Mouse (Mus musculus): ENCODE data around the gene Tceal3. TPM values are rescaled to one million over a fixed set of nuclear protein-coding genes. Genes with fewer than 3 reads are reported as not detected.
"Not testable (repeated sequence)": the region's sequence is repeated elsewhere in the genome, so short reads cannot be mapped to it uniquely, and the experiment has no call there.

Tceal3 gene
- polyA plus RNA-seq, 2 experiments: 27.3 to 70.1 TPM

DNA sequence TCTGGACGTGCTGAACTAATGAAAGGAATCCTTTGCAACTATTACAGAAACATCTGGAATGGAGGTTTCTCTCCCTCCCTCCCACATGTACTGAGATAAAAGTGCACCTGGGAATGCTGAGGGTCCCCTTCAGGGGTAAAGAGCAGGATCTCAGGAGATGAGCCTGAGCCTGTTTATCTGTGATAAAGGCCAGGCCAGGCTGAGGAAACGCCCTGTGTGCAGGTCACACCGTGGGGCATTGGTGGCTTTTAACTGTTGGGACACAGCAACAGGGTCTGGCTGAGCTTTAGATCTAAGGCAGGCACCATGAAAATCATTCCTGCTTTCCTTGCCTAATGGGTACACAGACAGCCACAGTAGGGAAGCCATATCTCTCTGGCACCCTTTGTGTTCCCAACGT, 35.3 kb downstream of the Tceal3 start:
- no peak overlapping the region for H3K4me2 ChIP-seq (replicated peaks; ENCODE audit: low read depth, low read length, severe bottlenecking)
- H3K27me3 ChIP-seq (ENCODE audit: control insufficient read depth, insufficient read depth, low read length): no peaks in the 10 kb centered on the region
- H3K9ac ChIP-seq (ENCODE audit: low read depth, low read length, severe bottlenecking): no peak overlapping the region
- no peaks in the 10 kb centered on the region for H3K9me3 ChIP-seq (ENCODE audit: control insufficient read depth, low read length)
- 49% methylated on average over 4 of the region's 4 CpGs for WGBS
- H3K36me3 ChIP-seq (ENCODE audit: control insufficient read depth, insufficient read depth, low read length): no peaks in the 10 kb centered on the region
- no peak overlapping the region for H3K27ac ChIP-seq (replicated peaks; ENCODE audit: low read depth, low read length)
- no peaks in the 10 kb centered on the region for H3K4me1 ChIP-seq (ENCODE audit: control insufficient read depth, insufficient read depth, low read length)
- no peak overlapping the region for H3K4me3 ChIP-seq (replicated peaks; ENCODE audit: low read length)
- DNase-seq (ENCODE audit: low spot score) (no peak), ATAC-seq (ENCODE audit: low FRiP score, low read depth) (no peak)
- TF ChIP-seq POLR2A (IDR thresholded peaks at IDR 0.05; ENCODE audit: borderline replicate concordance, extremely low read depth, insufficient read depth, insufficient read length): no peak

DNA sequence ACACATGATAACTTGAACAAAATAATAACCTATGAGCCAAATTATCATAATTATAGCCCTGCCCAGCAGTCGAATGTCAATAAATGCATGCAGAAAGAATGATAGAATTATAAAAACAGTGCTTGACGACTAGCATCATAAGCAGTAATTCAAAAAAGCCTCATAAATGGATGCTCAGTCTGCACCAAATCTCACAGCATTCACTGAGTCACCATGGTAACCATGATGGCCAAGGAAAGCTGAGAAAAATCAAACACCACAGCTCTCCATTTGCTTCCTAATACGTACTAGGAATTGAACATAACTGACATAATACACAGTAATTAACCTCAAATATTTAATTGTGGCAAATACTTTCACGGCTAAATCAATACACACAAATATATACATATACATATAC, 44.5 kb downstream of the Tceal3 start:
- Histone ChIP-seq H3K4me2 (replicated peaks; ENCODE audit: low read depth, low read length, severe bottlenecking) (no peak overlapping the region), H3K9me3 (ENCODE audit: control insufficient read depth, low read length) (no peaks in the 10 kb centered on the region), H3K27ac (replicated peaks; ENCODE audit: low read depth, low read length) (no peak overlapping the region), H3K27me3 (ENCODE audit: control insufficient read depth, insufficient read depth, low read length) (no peaks in the 10 kb centered on the region), H3K9ac (ENCODE audit: low read depth, low read length, severe bottlenecking) (no peak overlapping the region), H3K4me3 (replicated peaks; ENCODE audit: low read length) (no peak overlapping the region), H3K36me3 (ENCODE audit: control insufficient read depth, insufficient read depth, low read length) (no peaks in the 10 kb centered on the region), H3K4me1 (ENCODE audit: control insufficient read depth, insufficient read depth, low read length) (no peaks in the 10 kb centered on the region)
- 71% methylated on average over 4 of the region's 4 CpGs for WGBS
- ATAC-seq (ENCODE audit: low FRiP score, low read depth) (no peak), DNase-seq (ENCODE audit: low spot score) (no peak)
- TF ChIP-seq POLR2A (IDR thresholded peaks at IDR 0.05; ENCODE audit: borderline replicate concordance, extremely low read depth, insufficient read depth, insufficient read length): no peak

GRCm38 (mm10) chrX:136639754-136640153, 49.1 kb downstream of the Tceal3 start:
- no peak overlapping the region for H3K4me3 ChIP-seq (replicated peaks; ENCODE audit: low read length)
- H3K27me3 ChIP-seq (ENCODE audit: control insufficient read depth, insufficient read depth, low read length): no peaks in the 10 kb centered on the region
- no peaks in the 10 kb centered on the region for H3K4me1 ChIP-seq (ENCODE audit: control insufficient read depth, insufficient read depth, low read length)
- no peak for DNase-seq (ENCODE audit: low spot score)
- H3K9me3 ChIP-seq (ENCODE audit: control insufficient read depth, low read length): no peaks in the 10 kb centered on the region
- ATAC-seq (ENCODE audit: low FRiP score, low read depth): no peak
- H3K4me2 ChIP-seq (replicated peaks; ENCODE audit: low read depth, low read length, severe bottlenecking): no peak overlapping the region
- no peak overlapping the region for H3K27ac ChIP-seq (replicated peaks; ENCODE audit: low read depth, low read length)
- no peak overlapping the region for H3K9ac ChIP-seq (ENCODE audit: low read depth, low read length, severe bottlenecking)
- TF ChIP-seq POLR2A (IDR thresholded peaks at IDR 0.05; ENCODE audit: borderline replicate concordance, extremely low read depth, insufficient read depth, insufficient read length): no peak
- 50% methylated on average over 5 of the region's 6 CpGs for WGBS
- no peaks in the 10 kb centered on the region for H3K36me3 ChIP-seq (ENCODE audit: control insufficient read depth, insufficient read depth, low read length)

DNA sequence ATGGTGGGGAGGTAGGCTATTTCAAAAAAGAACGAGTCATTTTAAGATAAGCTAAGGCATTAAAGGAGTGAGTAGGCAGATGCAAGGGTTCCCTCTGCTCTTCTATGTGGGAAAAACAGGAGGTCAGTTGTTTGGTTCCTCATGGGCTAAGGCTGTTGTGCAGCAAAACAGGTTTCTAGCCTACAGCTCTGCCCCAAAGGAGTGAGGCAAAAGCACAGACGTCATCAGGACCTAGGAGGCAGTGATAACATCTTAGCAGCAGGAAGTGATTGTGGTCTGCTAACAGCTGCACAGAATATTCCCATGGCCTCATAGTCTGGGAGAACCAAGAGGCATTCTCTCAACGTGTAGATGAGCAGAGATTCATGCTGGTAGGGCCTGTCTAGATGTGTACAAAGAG, 55.2 kb downstream of the Tceal3 start:
- H3K36me3 ChIP-seq (ENCODE audit: control insufficient read depth, insufficient read depth, low read length); H3K27ac ChIP-seq (replicated peaks; ENCODE audit: low read depth, low read length); DNase-seq (ENCODE audit: low spot score); H3K9me3 ChIP-seq (ENCODE audit: control insufficient read depth, low read length); ATAC-seq (ENCODE audit: low FRiP score, low read depth); H3K4me1 ChIP-seq (ENCODE audit: control insufficient read depth, insufficient read depth, low read length); H3K4me3 ChIP-seq (replicated peaks; ENCODE audit: low read length); H3K27me3 ChIP-seq (ENCODE audit: control insufficient read depth, insufficient read depth, low read length); H3K4me2 ChIP-seq (replicated peaks; ENCODE audit: low read depth, low read length, severe bottlenecking); H3K9ac ChIP-seq (ENCODE audit: low read depth, low read length, severe bottlenecking): not testable (repeated sequence)
- WGBS: 42% methylated on average over 3 of the region's 3 CpGs

DNA sequence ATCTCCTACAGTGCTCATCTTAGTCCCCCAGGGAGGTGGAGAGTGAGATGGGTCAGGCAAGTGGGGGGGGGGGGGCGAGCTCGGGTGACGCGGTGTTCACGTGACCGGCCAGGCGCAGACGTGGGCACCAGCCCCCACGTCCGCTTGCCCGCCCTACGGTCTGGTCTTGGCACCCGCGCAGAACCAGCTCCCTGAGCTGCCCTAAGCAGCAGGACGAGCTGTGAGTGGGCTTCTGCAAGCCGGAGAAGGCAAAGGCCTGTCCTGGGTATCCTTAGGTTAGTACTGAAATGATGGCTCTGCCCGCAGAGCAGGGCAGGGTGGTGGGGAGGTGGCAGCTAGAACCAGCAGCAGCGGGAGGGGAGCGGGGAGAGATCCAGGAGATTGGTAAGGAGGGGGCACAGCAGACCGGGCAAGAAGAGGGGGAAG, 75.7 kb downstream of the Tceal3 start:
- Histone ChIP-seq H3K27me3 (ENCODE audit: control insufficient read depth, insufficient read depth, low read length) (no peaks in the 10 kb centered on the region), H3K27ac (replicated peaks; ENCODE audit: low read depth, low read length) (no peak overlapping the region), H3K36me3 (ENCODE audit: control insufficient read depth, insufficient read depth, low read length) (no peaks in the 10 kb centered on the region), H3K9ac (ENCODE audit: low read depth, low read length, severe bottlenecking) (peak overlapping the region; percentile 66), H3K4me1 (ENCODE audit: control insufficient read depth, insufficient read depth, low read length) (no peaks in the 10 kb centered on the region), H3K4me2 (replicated peaks; ENCODE audit: low read depth, low read length, severe bottlenecking) (peak overlapping the region; percentile 49), H3K9me3 (ENCODE audit: control insufficient read depth, low read length) (no peaks in the 10 kb centered on the region), H3K4me3 (replicated peaks; ENCODE audit: low read length) (peak overlapping the region; percentile 45)
- 21% methylated on average over 14 of the region's 20 CpGs for WGBS
- no peak for TF ChIP-seq POLR2A (IDR thresholded peaks at IDR 0.05; ENCODE audit: borderline replicate concordance, extremely low read depth, insufficient read depth, insufficient read length)
- peak; percentile 55; the same call in 1 of the 2 replicates for ATAC-seq (ENCODE audit: low FRiP score, low read depth)
- DNase-seq (ENCODE audit: low spot score): no peak

DNA sequence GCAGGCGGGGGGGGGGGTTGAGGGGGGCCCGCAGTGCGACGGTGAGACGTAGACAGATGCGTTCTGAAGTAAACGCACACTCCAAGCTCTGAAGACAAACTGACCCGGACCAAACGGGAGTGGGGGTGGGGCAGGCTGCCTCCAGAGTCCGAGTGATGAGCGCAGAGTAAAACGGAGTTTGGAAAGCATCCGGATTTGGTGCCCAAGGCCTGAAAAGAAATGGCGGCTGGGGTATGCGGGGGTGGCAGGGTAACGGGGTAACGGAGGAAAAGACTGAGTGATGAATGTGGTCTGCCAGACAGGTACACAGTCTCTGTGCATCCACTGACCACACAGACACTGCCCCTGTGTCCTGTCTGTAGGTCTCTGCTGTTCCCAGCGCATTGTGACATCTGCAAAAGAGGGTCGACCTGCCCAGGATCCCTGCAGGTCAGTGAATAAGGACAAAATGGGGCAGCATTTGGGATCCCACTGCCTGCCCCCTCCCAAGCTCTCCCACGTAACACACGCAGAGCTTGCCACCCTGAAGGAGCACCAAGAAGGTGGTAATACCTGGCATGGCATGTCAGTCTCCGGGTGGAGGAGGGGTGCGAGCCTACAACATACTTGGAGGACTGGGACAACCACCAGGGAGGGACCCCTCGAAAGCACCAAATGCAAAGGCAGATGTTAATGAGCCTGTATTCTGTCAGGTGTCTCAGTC, 76.3 kb downstream of the Tceal3 start:
- peak; percentile 9; the same call in 1 of the 2 replicates for ATAC-seq (ENCODE audit: low FRiP score, low read depth)
- not testable (repeated sequence) for DNase-seq (ENCODE audit: low spot score); H3K27ac ChIP-seq (replicated peaks; ENCODE audit: low read depth, low read length); H3K36me3 ChIP-seq (ENCODE audit: control insufficient read depth, insufficient read depth, low read length); H3K27me3 ChIP-seq (ENCODE audit: control insufficient read depth, insufficient read depth, low read length); H3K9me3 ChIP-seq (ENCODE audit: control insufficient read depth, low read length); H3K4me1 ChIP-seq (ENCODE audit: control insufficient read depth, insufficient read depth, low read length)
- Histone ChIP-seq H3K4me2 (replicated peaks; ENCODE audit: low read depth, low read length, severe bottlenecking) (peak overlapping the region; percentile 49), H3K9ac (ENCODE audit: low read depth, low read length, severe bottlenecking) (peak overlapping the region; percentile 66), H3K4me3 (replicated peaks; ENCODE audit: low read length) (peak overlapping the region; percentile 45)
- 26% methylated on average over 20 of the region's 24 CpGs for WGBS
